Mouse (Mus musculus) megakaryocyte-erythroid progenitor cell, adult 5 weeks (primary cell): Measurements from ENCODE around the gene Mdn1. TPM values are rescaled to one million over a fixed set of nuclear protein-coding genes. Genes with fewer than 3 reads are reported as not detected.

Source experiments
- polyA plus RNA-seq: library from polyadenylated mRNA; stranded (reverse); fragments of >175 nt; gene quantifications from 2 replicates; pipeline ENCODE4 v1.2.3, GENCODE M21; 2012

Gene Mdn1
- 1.8 and 4.7 TPM in 2 replicates for polyA plus RNA-seq

DNA sequence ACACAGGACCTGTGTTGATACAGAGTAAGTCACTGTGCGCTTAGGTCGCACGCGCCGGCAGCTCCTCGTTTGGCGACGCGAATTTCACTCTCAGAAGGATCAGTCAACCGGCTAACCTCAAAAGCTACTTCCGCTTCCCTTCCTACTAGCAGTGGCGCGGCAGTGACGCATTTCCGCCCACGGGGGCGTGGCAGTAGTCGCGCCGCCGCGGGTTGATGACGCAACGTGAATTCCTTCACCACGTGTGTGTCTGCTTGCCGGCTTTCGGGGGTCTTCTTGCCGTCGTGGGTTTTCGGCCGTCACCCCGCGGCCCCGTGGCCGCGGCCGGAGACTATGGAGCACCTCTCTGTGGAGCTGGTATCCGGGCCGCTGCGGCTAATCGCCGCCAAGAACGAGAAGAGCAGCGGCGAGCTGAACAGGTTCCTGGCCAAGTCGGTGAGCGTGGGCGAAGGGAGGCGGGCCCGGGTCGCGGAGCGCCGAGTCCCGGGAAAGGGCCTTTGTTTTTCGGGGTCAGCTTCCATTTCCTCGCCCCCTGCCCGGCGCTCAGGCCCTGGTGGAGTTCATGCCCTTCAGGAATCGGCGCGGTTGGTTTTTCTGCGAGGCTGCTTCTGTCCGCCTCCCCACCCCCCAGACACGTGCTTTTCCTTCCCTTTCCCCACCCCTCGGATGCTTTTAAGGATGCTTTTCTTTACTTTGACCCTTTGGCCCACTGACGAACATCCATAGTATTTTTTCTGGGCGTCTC lies at the start of gene Mdn1:
Mdn1 (plus strand) TSS at position 202 of the 745 bp plus-strand sequence.

DNA sequence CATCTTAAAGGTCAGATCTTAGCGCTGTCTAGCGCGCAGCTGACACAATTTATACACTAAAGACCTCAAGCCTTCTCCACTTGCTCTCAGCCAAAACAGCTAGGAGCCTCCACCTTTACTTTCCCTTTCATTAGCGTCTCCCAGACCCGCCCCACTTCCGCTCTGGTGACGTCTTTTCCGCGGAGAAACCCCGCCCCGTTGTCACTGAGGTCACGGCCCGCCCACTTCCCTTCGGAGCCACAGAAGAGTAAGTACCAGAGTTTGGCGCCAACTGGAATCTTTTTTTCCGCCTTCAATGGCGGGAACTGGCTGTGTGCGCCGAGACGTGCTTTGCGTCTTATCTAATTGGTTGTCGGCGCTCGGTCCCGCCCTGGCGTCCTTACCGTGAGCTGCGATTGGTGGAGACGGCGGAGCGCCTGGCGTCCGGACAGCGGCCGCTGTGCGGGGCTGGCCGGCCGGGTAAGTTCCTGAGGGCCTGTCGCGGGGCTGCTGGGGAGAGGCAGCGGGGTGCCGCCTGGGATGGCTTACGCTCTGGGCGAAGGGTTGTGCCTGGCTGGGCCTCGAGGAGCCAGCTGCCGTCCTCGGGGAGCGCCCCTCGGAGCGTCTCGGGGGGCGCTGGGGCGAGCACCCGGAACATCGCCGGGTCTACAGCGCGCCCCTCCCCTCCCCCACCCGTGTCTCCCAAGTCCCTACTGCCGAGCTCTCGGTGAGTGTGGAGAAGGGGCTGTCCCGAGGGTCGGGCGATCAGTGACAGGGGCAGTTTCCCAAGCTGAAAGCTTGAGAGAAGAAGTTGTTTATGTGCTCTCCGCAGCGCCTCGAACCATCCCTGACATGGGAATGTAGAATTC lies 41.7 kb upstream of the Mdn1 start, which contains the start of gene Casp8ap2:
Casp8ap2 (plus strand) TSS at position 418 of the 848 bp plus-strand sequence.

DNA sequence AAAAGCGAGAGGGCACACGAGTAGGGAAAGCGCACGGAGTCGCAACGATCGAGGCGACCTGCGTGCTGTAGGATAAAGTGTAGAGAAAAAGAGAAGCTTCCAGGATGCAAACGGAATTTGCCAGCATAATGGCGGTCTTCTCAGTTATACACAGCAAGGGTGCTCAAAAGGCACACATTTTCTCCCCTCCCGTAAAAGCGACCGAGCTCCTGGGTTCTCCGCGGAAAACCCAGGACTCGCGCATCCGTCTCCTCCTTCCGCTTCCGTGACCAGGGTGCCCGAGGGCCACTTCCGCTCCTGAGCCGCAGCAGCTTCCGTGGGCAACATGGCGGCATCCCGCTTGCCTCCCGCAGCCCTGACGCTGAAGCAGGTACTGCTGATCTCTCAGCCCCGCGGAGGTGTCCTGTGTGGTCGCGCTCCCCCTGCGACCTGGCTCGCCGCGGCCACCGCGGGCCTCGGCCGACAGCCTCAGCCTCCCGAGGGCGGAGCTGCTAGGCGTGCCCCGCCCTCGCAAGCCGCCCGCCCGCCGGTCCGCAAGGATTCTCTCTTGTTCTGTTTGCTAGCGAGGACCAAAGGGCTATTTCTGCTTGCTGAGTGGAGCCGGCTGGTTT lies 143.2 kb downstream of the Mdn1 start, which contains the start of gene Lyrm2:
Lyrm2 (plus strand) TSS at position 288 of the 611 bp plus-strand sequence.

Other genes starting within 250 kb of the Mdn1 start
- not detected in 2 replicates for gene Gja10, start 54.4 kb upstream of the Mdn1 start, polyA plus RNA-seq
- gene Casp8ap2, start 41.7 kb upstream of the Mdn1 start, polyA plus RNA-seq = 5.3 and 5.7 TPM in 2 replicates
- 1.8 and 3.5 TPM in 2 replicates for gene Lyrm2, start 143.1 kb downstream of the Mdn1 start, polyA plus RNA-seq